Mouse (Mus musculus): ENCODE measurements at regions not wholly inside any gene's neighbourhood (a gene's known extent, or its start where the extent isn't known, plus 50 kb on each side); places are given as distances from the start of the nearest gene placed in this dataset.
"Not testable (repeated sequence)": the region's sequence is repeated elsewhere in the genome, so short reads cannot be mapped to it uniquely, and the experiment has no call there.

- DNase-seq, result no peak
Observed at GRCm38 (mm10) chr10:34667203-34667602, 184.0 kb downstream of the Frk start.

DNA sequence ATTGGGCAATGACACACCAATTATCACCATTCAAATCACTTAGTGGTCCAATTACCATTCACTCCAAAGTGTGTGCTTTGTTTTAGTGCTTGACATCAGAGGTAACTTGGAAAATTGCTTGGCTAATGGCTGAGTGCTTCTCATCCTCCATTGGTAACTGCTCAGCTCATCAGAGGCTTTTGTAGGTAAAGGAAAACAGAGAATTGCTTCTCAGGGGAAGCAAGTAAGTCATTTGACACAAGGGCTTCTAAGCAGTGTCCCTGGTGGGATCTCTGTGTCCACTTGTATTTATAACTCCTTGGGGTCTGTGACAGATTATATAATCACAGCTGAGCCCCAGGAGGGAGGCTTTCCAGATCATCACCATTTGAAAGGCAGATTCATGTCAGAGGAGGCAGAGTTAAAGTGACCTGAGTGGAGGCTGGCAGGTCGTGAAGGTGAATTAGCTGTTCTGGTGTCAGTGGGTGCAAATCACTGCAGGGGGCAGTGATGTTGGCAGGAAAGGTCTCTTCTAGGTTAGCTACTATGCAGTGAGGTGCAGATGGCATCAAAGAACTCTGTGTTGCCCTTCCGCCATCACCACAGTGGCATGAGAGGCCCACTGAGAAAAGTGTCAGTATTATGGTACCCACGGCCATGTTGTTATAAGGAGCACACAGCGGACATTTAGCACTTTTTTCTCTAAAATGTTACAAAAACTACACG lies 184.7 kb downstream of the Frk start:
- DNase-seq, result peak; percentile 61

DNA sequence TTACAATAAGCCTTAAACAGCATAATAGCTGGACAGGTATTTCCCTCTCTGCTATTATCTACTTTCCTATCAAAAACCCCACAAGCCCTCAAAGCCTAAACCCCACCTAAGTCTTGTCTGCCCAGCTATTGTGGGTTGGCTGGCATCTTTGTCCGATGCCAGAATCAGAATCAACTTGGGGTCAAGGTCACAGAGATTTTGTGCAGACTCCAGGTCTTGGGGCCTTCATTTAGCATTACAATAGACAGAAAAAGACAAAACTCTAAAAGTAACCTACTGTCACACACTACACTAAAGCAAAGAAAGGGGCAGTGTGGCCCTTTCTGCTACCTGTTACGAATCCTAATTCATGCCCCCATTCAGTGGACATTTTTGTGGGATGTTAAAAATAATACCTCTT lies 188.6 kb downstream of the Frk start:
- DNase-seq, result no peak

DNA sequence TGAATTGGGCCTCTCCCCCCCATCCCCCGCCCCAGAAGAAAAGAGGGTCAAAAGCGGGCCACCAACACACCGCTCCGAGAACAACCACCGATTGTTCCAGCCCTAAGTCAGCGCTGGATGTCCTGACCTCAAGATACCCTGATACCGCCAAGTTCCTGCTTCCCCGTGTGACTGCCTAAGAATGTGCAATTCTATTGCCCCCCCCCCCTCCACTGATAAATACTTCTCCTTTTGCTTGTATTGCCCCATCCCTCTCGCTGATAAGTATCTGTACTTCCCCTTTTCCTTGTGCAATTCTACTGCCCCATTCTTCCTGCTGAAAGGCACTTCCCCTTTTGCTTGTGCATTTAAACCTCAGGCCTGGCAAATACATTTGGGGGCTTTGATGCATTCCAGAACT lies 216.2 kb downstream of the Frk start:
- DNase-seq, result not testable (repeated sequence)

DNA sequence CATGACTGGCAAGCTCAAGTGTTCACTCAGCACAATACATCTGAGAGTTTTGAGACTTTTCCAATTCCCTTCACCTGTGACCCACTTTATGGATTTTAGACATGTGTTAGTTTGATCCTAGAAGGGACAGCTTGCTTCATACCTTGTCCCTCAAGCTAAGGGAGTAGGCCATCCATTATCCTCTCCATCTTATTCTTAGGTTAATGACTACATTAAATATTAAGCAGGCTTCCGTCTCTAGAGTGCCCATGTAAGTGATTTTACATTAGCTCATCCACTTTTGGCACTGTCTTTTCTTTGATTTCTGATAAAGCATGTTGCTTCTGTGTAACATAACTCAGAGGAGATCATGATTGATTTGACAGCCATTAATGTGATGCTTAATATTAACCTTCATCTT lies 218.8 kb downstream of the Frk start:
- DNase-seq, result no peak

DNA sequence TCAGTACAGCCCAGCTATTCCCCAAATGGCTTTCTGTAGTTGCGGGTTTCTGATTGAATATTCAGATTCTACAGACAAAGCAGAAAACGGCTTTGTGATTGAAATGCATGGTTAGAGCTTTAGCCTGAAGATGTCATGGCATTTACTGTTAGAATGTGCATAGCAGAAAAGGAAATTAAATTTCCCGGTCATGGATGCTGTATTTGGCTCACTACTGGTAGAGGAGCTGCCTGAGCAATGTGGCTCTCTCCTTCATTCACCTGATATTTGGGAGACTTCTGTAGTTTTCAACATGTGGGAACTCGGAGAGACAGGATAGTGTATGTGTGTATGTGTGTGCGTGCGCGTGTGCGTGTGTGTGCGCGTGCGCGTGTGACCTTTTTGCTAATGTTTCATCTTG lies 222.2 kb downstream of the Frk start:
- DNase-seq, result no peak

- DNase-seq, result no peak
Observed at GRCm38 (mm10) chr10:34731249-34731648, 248.1 kb downstream of the Frk start.

DNA sequence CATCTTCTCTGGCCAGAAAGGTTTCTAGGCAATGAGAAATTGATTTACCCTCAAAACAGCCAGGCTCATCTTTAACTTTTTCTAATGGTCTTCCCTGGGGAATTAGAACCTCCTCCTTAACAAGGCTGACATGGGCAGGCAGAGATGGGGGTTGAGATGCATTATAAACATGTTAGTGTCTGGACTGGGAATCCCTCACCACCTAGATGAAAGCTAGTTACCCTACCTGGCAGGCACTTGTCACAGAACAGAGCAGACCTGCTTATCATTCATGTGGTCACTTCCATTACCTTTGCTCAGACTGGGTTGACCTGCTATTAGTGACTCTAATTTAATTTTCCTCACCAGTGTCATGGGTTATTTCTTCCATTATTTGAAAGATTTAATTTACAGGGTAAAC lies 279.2 kb downstream of the Frk start:
- DNase-seq, result no peak

GRCm38 (mm10) chr10:34792099-34792498 lies 308.9 kb downstream of the Frk start:
- DNase-seq, result no peak

DNA sequence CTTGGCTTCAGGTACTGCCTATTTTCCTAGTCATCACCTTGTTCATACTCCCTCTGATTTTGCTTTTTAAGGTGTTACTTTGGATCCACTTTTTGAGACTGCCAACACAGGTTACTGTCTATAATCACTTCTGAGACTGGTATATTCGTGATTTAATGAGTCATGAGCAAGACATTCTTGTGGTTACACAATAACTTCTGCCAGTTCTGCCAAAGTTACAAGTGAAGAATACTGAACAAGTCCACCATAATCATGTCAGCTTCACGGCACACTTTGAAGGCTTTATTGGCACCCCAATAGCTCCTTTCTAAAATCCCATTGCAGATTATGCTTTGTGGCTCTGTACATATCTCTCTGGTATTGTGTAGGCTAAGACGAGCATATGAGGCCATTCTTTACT lies 327.9 kb downstream of the Frk start:
- DNase-seq, result no peak

DNA sequence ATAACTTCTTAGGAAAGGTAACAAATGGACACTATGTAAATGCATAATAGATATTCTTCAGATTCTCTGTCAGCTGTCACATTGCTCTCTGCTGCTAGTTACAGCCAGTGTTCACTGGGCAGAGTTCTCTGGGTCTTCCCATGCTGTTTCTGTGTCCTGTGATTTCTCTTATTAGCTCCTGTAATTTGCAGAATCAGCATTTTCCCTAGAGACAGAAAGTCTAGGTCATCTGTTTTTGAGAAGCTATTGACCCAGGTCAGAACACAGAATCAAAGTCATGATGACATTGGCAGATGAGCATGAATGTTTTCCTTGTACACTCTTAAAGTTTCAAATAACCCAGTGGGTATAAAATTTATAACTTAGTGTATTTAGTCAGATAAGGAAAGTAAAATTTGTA lies 340.9 kb downstream of the Frk start:
- DNase-seq, result no peak

DNA sequence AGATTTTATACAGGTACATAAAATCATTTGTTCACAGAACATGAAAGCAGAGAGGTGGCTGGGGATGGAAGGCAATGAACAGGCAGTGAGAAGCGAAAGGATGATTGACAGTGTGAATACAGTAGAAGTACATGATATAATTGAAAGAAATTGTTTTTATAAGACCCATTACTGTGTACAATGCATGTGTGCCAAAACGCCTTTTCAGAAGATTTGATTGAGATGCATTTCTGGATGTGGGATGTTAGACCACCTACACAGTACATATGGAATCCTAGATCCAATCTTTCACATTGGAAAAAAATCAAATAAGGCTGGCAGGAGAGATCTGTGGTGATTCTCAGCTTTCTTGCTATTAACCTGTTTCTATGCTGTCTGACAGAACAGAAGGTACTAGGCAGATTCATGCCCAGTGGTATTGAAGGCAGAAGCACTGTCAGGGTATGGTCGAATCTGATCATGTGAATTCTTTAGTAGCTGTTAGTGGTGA lies 358.9 kb downstream of the Frk start:
- DNase-seq, result no peak

- no peak for DNase-seq
Observed at GRCm38 (mm10) chr10:34856494-34857146, 373.4 kb downstream of the Frk start.

DNA sequence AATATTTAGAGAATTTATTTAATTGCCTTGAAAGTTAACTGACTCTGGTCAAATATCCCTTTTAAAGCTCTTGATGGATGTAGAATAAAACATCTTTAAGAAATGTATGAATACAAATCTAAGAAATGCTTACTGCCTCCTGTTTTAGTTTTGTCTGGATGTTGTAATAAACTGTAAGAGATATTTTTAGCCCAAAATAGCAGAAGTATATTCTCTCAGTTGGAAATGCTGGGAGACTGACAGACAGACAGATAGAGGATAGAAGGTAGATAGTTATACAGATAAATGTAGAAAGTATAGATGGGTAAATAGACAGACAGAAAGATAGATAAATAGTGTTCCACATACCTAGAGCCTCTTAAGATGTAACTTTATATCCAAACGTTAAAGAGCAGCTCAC lies 379.5 kb downstream of the Frk start:
- no peak for DNase-seq

DNA sequence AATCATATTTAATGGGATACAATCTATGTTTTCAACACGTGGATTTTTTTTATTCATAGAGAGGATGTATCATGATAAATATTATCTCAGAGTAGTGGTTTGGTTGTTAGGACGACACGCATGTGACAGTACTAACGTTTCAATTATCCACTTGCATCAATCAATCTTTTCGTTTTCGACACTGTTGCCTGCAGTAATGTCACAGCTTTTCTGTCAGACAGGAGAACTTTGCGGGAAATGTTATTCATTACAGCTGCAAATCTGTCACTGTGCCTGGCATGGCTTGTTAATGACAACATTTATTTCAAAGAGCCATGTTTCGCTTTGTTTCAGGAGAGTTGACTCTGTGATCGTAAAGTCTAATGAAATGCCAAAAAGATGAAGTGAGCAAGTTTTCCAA lies 388.7 kb downstream of the Frk start:
- no peak for DNase-seq

DNA sequence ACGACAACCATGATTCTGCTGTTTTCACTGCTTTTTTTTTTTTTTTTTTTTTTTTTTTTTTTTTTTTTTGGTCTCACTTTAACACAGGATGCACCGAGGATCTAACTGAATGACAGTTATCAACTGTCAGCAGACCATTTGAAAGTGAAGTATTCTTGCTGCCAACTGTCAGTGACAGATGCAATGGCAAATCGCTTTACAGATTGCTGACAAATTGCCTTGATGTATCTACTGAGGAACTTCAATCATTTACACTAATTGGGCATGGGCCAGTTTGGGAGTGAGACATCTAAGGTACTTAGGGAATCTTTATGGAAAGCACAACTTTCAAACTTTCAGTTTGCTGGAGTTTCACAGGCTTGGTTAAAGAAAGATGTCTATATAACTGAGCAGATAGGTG lies 395.3 kb downstream of the Frk start:
- no peak for DNase-seq

- DNase-seq, result no peak
Observed at GRCm38 (mm10) chr10:34887601-34888000, 404.4 kb downstream of the Frk start.

DNA sequence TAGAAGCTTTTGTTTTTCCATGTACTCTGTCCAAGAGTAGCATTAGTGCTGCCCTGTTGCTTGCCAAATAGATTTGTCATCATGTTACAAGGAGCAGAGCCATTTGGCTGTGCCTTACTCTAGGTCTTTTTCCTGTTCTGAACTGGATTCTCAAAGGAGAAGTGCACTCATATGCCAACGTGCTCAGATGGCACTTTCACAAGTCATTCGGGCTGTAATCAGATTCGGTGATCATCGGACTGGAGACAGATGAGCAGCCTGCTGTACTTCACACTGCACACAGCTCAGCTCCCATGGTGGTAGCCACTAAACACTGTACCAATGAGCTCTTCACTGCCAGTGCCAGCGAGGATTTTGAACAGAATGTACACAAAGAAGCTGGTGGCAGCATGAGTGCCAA lies 421.1 kb downstream of the Frk start:
- peak; percentile 83 for DNase-seq

DNA sequence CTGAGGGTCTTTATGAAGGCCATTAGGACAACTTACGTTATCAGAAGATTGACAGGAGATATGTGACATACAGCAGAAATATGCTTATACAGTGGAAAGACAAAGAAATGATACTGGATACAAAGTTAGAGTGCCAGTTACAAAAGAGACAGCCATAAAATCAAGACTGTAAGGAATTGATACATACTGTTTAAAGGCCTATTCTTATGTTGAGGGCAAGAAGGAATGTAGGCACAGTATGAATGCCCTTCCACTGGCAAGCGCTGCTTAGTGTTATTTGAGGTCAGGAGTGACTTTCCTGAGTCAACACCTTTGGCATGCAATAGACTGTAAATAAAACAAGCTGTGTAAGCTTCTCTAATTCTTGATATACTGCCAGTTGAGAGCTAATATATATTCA lies 421.5 kb downstream of the Frk start:
- DNase-seq, result peak; percentile 43

DNA sequence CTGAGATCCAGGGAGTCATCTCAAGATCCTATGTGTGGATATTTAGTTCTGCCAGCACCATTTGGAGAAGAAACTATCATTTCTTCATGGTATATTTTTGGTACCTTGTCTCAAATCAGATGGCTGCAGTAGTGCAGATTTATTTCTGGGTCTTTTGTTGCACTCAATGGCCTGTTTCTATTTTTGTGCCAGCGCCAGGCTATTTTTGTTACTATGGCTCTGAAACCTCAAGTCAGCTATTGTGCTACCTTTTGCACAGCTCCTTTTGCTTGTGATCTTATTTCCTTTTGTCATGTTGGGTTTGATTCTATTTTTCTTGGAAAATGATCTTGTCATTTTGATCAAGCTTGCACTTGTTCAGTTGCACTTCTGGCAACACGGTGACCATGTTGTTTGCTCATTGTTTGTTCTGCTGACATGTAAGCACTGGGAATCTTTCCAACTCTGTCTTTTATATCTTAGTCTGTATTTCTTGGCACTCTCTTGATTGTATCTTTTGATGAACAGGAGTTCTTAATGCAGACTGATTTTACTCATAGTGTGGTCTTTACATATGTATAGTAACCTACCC lies 429.0 kb downstream of the Frk start:
- peak; percentile 86 for DNase-seq

All from heart, adult 11 months (tissue).